13 mouse cellular contexts compared by ENCODE assay signal in the genomic region with DNA sequence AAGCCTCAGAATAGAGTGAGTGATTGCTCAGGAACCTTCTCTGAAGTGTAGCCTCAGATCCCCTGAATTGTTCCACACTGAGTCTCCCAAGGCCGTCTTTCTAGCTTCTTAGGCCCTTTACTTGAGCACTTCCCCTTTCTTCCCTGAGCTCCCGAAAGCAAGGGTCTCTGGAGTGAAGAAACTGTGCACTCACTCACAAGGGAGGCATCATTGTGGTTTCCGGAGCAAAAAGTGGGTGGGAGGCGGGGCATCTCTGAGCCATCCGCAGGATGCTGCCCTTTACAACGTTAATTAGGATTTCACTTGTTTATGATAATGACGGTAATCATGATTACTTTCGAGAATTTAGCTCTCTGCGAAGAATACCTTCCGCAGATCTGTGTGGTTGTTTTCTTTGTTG. TPM values are rescaled to one million over a fixed set of nuclear protein-coding genes. Genes with fewer than 3 reads are reported as not detected.
DNase-seq lines count a peak whose midpoint lies in the region; ATAC-seq lines count a peak whose summit lies in the region.
"Had no signal": no experiment of that assay in that cellular context is flagged by ENCODE, and none has a peak within 500 bp of the region (broad histone marks: within the 10 kb centered on the region; RNA-seq: fewer than 3 reads in every experiment).

No protein-coding gene starts in this region.

- no peak for ATAC-seq in heart, embryonic 11.5 days (replicated peaks; ENCODE audit: insufficient number of reproducible peaks, low FRiP score, low TSS enrichment)
- no peak for ATAC-seq in hindbrain, embryonic 13.5 days (ENCODE audit: low FRiP score)
- no peak for ATAC-seq in neural tube, embryonic 14.5 days (ENCODE audit: low read depth)
- ATAC-seq: CD4-positive, CD25-positive, alpha-beta regulatory T cell, adult 4 months; Patski had no signal

- H3K36me3 ChIP-seq in heart, embryonic 11.5 days (ENCODE audit: control insufficient read depth, insufficient read depth, low read length) = no peaks in the 10 kb centered on the region
- no peaks in the 10 kb centered on the region for H3K36me3 ChIP-seq in hindbrain, embryonic 13.5 days
- no peaks in the 10 kb centered on the region for H3K36me3 ChIP-seq in neural tube, embryonic 14.5 days (ENCODE audit: control insufficient read depth, insufficient read depth, low read length)

- 3% methylated on average over 10 of the region's 10 CpGs for WGBS in heart, embryonic 11.5 days (ENCODE audit: insufficient replicate concordance)
- 6% methylated on average over 10 of the region's 10 CpGs for WGBS in hindbrain, embryonic 13.5 days
- WGBS in neural tube, embryonic 14.5 days = 4% methylated on average over 10 of the region's 10 CpGs

- no peak for DNase-seq in heart, adult 9 months (ENCODE audit: low spot score in 2 of 2)
- DNase-seq in retina, embryonic 14.5 days (ENCODE audit: low spot score) = peak; percentile 5
- DNase-seq in retina, postnatal 1 day = no peak
- no peak for DNase-seq in kidney, adult 11 months
- DNase-seq in cerebellum, postnatal 36 days = no peak
- DNase-seq: adrenal gland, postnatal 10 days; cerebellum, adult 2 months; right cerebral cortex, postnatal 4 days had no signal

- H3K9me3 ChIP-seq in heart, embryonic 11.5 days (replicated peaks; ENCODE audit: control insufficient read depth, low read length) = no peaks in the 10 kb centered on the region
- H3K9me3 ChIP-seq in hindbrain, embryonic 13.5 days = no peaks in the 10 kb centered on the region
- H3K9me3 ChIP-seq in neural tube, embryonic 14.5 days (ENCODE audit: control insufficient read depth, low read length) = no peaks in the 10 kb centered on the region

- no peaks in the 10 kb centered on the region for H3K4me1 ChIP-seq in heart, embryonic 11.5 days (ENCODE audit: control insufficient read depth, insufficient read depth, low read length)
- peaks cover 18% of the 10 kb centered on the region for H3K4me1 ChIP-seq in hindbrain, embryonic 13.5 days (replicated peaks)
- H3K4me1 ChIP-seq in neural tube, embryonic 14.5 days (ENCODE audit: control insufficient read depth, insufficient read depth, low read length) = no peaks in the 10 kb centered on the region

- H3K4me2 ChIP-seq in heart, embryonic 11.5 days = peak overlapping the region; percentile 52
- H3K4me2 ChIP-seq in hindbrain, embryonic 13.5 days = peak overlapping the region; percentile 20; the same call in 1 of the 2 replicates
- peak overlapping the region; percentile 9; the same call in 1 of the 2 replicates for H3K4me2 ChIP-seq in neural tube, embryonic 14.5 days (ENCODE audit: low read depth, low read length)

- no peak overlapping the region for H3K27ac ChIP-seq in heart, embryonic 11.5 days (ENCODE audit: low read depth, low read length)
- no peak overlapping the region for H3K27ac ChIP-seq in hindbrain, embryonic 13.5 days
- no peak overlapping the region for H3K27ac ChIP-seq in neural tube, embryonic 14.5 days (ENCODE audit: low read depth, low read length)

- H3K27me3 ChIP-seq in heart, embryonic 11.5 days (ENCODE audit: control insufficient read depth, insufficient read depth, low read length) = peaks cover 24% of the 10 kb centered on the region
- peaks cover 58% of the 10 kb centered on the region for H3K27me3 ChIP-seq in hindbrain, embryonic 13.5 days
- H3K27me3 ChIP-seq in neural tube, embryonic 14.5 days (ENCODE audit: control insufficient read depth, insufficient read depth, low read length) = peaks cover 5% of the 10 kb centered on the region; the same call in 1 of the 2 replicates
- H3K27me3 ChIP-seq: Patski had no signal

- no peak overlapping the region for H3K9ac ChIP-seq in heart, embryonic 11.5 days (ENCODE audit: low read depth, low read length)
- H3K9ac ChIP-seq in hindbrain, embryonic 13.5 days = no peak overlapping the region
- H3K9ac ChIP-seq in neural tube, embryonic 14.5 days (replicated peaks; ENCODE audit: low read depth, low read length) = no peak overlapping the region

- peak overlapping the region; percentile 25 for H3K4me3 ChIP-seq in heart, embryonic 11.5 days (ENCODE audit: low read depth, low read length)
- no peak overlapping the region for H3K4me3 ChIP-seq in hindbrain, embryonic 13.5 days
- H3K4me3 ChIP-seq in neural tube, embryonic 14.5 days (ENCODE audit: low read depth, low read length) = no peak overlapping the region

RNA-seq across cellular contexts. Expression of a gene that starts 41.6 kb away (rescaled TPM):
- 0.40 and 0.66 TPM in 2 replicates for polyA plus RNA-seq in heart, embryonic 11.5 days (2014; fragmentation: Nextera tagmentation; extraction: Ambion mirVana)
- 3.1 and 4.0 TPM in 2 replicates for polyA plus RNA-seq in hindbrain, embryonic 13.5 days (2015; fragmentation: Nextera tagmentation; extraction: Ambion mirVana)
- 11.6 and 12.4 TPM in 2 replicates for polyA plus RNA-seq in neural tube, embryonic 14.5 days (2014; fragmentation: Nextera tagmentation; extraction: Ambion mirVana)
- polyA plus RNA-seq: CD4-positive, CD25-positive, alpha-beta regulatory T cell, adult 4 months; Patski had no signal
